In the genomic region with DNA sequence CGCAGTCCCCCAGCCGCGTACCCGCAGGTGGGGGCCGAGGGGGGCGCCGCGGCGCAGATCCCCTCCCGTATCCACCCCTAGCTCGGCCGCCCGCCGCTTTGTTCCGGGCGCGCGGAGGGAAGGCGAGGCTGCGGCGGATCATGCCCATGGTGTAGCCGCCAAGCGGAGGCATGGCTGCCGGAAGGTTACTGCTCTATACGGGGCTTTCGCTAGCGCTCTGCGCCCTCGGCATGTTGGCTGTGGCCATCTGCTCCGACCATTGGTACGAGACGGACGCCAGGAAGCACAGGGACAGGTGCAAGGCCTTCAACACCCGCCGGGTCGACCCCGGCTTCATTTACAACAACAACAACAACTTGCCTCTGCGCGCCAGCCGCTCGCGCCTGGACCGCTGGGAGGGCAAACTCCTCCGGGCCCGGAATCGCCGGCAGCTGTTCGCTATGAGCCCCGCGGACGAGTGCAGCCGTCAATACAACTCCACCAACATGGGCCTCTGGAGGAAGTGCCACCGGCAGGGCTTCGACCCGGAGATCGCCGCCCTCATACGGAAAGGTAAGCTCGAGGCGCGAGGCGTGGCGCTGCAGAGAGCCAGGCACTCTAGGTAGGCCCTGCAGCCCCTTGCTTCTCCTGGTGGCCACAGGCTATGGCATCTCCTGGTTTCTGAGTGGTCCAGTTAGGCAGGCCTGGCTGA, we compare ENCODE assay signal across 7 mouse cellular contexts. TPM values are rescaled to one million over a fixed set of nuclear protein-coding genes. Genes with fewer than 3 reads are reported as not detected.
DNase-seq lines count a peak whose midpoint lies in the region; ATAC-seq and TF ChIP-seq lines count a peak whose summit lies in the region.

A gene (plus strand): TSS at position 371 of the 691 bp plus-strand sequence.

- intact Hi-C loops in heart, postnatal 36 days (cut with DNase I), result no loop called here

- ATAC-seq in embryonic facial prominence, embryonic 12.5 days (ENCODE audit: insufficient number of reproducible peaks, insufficient read depth, low FRiP score, low TSS enrichment), result 0 out of 2 replicates have a peak, but pooled peaks have one; percentile 10

- no peak for DNase-seq in ES-E14 (ENCODE audit: low read depth, low spot score)
- peak; percentile 39 for DNase-seq in adrenal gland, postnatal 25 days
- DNase-seq in heart, postnatal 36 days, result peak; percentile 5 to 11
- DNase-seq in layer of hippocampus, postnatal 10 days (ENCODE audit: low spot score in 2 of 2), result peak; percentile 49 to 57
- DNase-seq in midbrain, embryonic 10.5 days (ENCODE audit: low spot score), result peak; percentile 74
- peak; percentile 8 for DNase-seq in testis, postnatal 14 days (ENCODE audit: low spot score)

- H3K4me3 ChIP-seq in ES-E14 (ENCODE audit: insufficient read depth in 1 of 2, low read depth in 1 of 2, low read length in 2 of 2, poor library complexity in 1 of 2, severe bottlenecking in 1 of 2), result peak within 1 kb of the TSS; percentile 64 to 82
- peak within 1 kb of the TSS; percentile 55 for H3K4me3 ChIP-seq in embryonic facial prominence, embryonic 12.5 days
- H3K4me3 ChIP-seq in midbrain, embryonic 10.5 days, result peak within 1 kb of the TSS; percentile 83

- in situ Hi-C loops in ES-E14 (cut with MboI; ENCODE audit: low sequenced_read_pairs in 2 of 2, unreplicated experiment in 2 of 2), result no loop called here

- H3K9ac ChIP-seq in ES-E14 (ENCODE audit: insufficient read depth, low read depth, low read length, poor library complexity, severe bottlenecking), result peak within 1 kb of the TSS; percentile 55
- peak within 1 kb of the TSS; percentile 49 for H3K9ac ChIP-seq in embryonic facial prominence, embryonic 12.5 days

- no peaks in the 10 kb centered on the region for H3K36me3 ChIP-seq in ES-E14 (ENCODE audit: control insufficient read depth, insufficient read depth, low read length, poor library complexity, severe bottlenecking)
- no peaks in the 10 kb centered on the region for H3K36me3 ChIP-seq in embryonic facial prominence, embryonic 12.5 days
- no peaks in the 10 kb centered on the region for H3K36me3 ChIP-seq in midbrain, embryonic 10.5 days

- H3K9me3 ChIP-seq in ES-E14 (ENCODE audit: control insufficient read depth, insufficient read depth, low read depth, low read length), result no peaks in the 10 kb centered on the region
- H3K9me3 ChIP-seq in embryonic facial prominence, embryonic 12.5 days, result no peaks in the 10 kb centered on the region
- no peaks in the 10 kb centered on the region for H3K9me3 ChIP-seq in midbrain, embryonic 10.5 days (replicated peaks)

- no peak within 1 kb of the TSS for H3K27ac ChIP-seq in ES-E14 (ENCODE audit: insufficient read depth, low read depth, low read length, poor library complexity, severe bottlenecking)
- no peak within 1 kb of the TSS for H3K27ac ChIP-seq in embryonic facial prominence, embryonic 12.5 days
- peak within 1 kb of the TSS; percentile 86 for H3K27ac ChIP-seq in midbrain, embryonic 10.5 days (replicated peaks)

- peaks cover 4% of the 10 kb centered on the region in 2 experiments; a peak in 3 of 4 replicates for H3K4me1 ChIP-seq in ES-E14 (ENCODE audit: control insufficient read depth in 2 of 2, insufficient read depth in 2 of 2, low read length in 2 of 2, poor library complexity in 1 of 2)
- peaks cover 14% of the 10 kb centered on the region for H3K4me1 ChIP-seq in embryonic facial prominence, embryonic 12.5 days
- peaks cover 42% of the 10 kb centered on the region for H3K4me1 ChIP-seq in midbrain, embryonic 10.5 days

- peak within 1 kb of the TSS; percentile 99 for H3K4me2 ChIP-seq in embryonic facial prominence, embryonic 12.5 days (replicated peaks)

- under 1% methylated on average over 63 of the region's 63 CpGs for WGBS in embryonic facial prominence, embryonic 12.5 days
- under 1% methylated on average over 63 of the region's 63 CpGs for WGBS in midbrain, embryonic 10.5 days

- H3K27me3 ChIP-seq in embryonic facial prominence, embryonic 12.5 days, result peaks cover 62% of the 10 kb centered on the region
- peaks cover 66% of the 10 kb centered on the region for H3K27me3 ChIP-seq in midbrain, embryonic 10.5 days (ENCODE audit: low read depth, poor library complexity, severe bottlenecking)

TF ChIP-seq in ES-E14, 5 proteins besides CTCF, POLR2A, EP300 and RAD21:
- TF ChIP-seq ZNF384 (IDR thresholded peaks at IDR 0.05; ENCODE audit: low read depth, low read length), result no peak
- TF ChIP-seq MAFK (IDR thresholded peaks at IDR 0.05; ENCODE audit: insufficient read depth, low read depth, low read length), result no peak
- no peak for TF ChIP-seq CHD2 (IDR thresholded peaks at IDR 0.05; ENCODE audit: low read depth, low read length)

RNA-seq across cellular contexts. Expression of the gene that starts here (rescaled TPM):
- 0.04 and 0.32 TPM in 2 replicates for total RNA-seq in ES-E14 (2012; rRNA removed)
- total RNA-seq in adrenal gland, postnatal 25 days (2021), result 20.9 and 33.9 TPM in 2 replicates
- polyA plus RNA-seq in embryonic facial prominence, embryonic 12.5 days (2016; fragmentation: Nextera tagmentation; extraction: Ambion mirVana), result 2.2 and 3.3 TPM in 2 replicates
- total RNA-seq in heart, postnatal 36 days (2021), result under 1 TPM; 0.36 to 0.60 TPM
- total RNA-seq in layer of hippocampus, postnatal 10 days (2021), result 100 to 1,000 TPM; 312 to 332 TPM
- polyA plus RNA-seq in midbrain, embryonic 10.5 days (2016; fragmentation: Nextera tagmentation; extraction: Ambion mirVana), result 1.8 and 4.1 TPM in 2 replicates

Comparison
In these comparisons a context has a peak if more than half of its experiments do, and no peak if none do; other contexts are left out.
1. RNA of the gene that starts here (total RNA-seq): 312 to 332 TPM in layer of hippocampus, postnatal 10 days and 20.9 to 33.9 TPM in adrenal gland, postnatal 25 days; 0.36 to 0.60 TPM in heart, postnatal 36 days and 0.04 to 0.32 TPM in ES-E14; every median in the first group is over 10 times any median in the second.
2. Peak in DNase-seq in heart, postnatal 36 days; RNA of the gene not detected or under 1 TPM.
3. Peak in every context shown above with its lines, with median percentiles within 50 percentile points of each other: H3K4me3 ChIP-seq.